Mouse (Mus musculus) bone marrow macrophage, adult 2 months (primary cell): ENCODE measurements around the gene Tango6.

Source experiments
- CTCF ChIP-seq: IDR thresholded peaks from 2 replicates; pipeline ENCODE4 v1.5.1; 2012; ENCODE audit warnings: low read depth, mild to moderate bottlenecking, low read length, moderate library complexity
- POLR2A ChIP-seq: IDR thresholded peaks from 2 replicates; pipeline ENCODE4 v1.6.1; 2012; ENCODE audit warnings: mild to moderate bottlenecking, low read depth, low read length, borderline replicate concordance

DNA sequence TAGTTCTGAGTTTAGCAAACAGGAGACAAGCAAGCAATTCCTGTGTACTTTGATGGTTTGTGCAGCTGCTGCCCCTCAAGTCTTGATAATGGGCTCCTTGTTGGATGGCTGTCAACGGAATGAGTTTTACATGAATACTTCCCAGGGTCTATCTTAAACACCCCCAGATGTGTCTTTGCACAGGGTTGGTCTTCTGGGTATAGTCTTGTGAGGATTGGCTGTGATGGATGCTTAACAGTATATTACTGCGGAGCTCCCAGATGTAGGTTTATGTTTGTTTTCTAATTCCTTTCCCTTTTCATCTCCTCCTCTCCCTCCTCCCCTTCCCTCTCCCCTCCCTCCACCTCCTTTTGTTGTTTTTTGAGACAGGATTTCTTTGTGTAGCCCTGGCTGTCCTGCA lies 10.1 kb upstream of the Tango6 start:
- TF ChIP-seq POLR2A (no peak), CTCF (no peak)
